Mouse (Mus musculus) CD4-positive, CD25-positive, alpha-beta regulatory T cell, adult 4 months (primary cell): Measurements from ENCODE around the gene Tbrg4. TPM values are rescaled to one million over a fixed set of nuclear protein-coding genes. Genes with fewer than 3 reads are reported as not detected.

ENCODE experiments used
- ATAC-seq: one replicate; pipeline ENCODE4 v1.8.0; 2017
- polyA plus RNA-seq, 2 experiments: library from polyadenylated mRNA; unstranded; fragments of 100-300 nt; shearing (Covaris generic); gene quantifications; one replicate each; pipeline ENCODE4 v1.2.1; 2017

Gene Tbrg4
- polyA plus RNA-seq, 2 experiments from 2014 or later, result 27.9 to 60.5 TPM

GRCm38 (mm10) chr11:6590933-6591675 is 34.8 kb downstream of the Tbrg4 start:
- ATAC-seq, result no peak

- ATAC-seq, result no peak
These were observed 36.0 kb downstream of the Tbrg4 start for GRCm38 (mm10) chr11:6589838-6590237.

- no peak for ATAC-seq
These were observed 37.6 kb downstream of the Tbrg4 start for GRCm38 (mm10) chr11:6588295-6588694.

- no peak for ATAC-seq
These were observed 38.5 kb downstream of the Tbrg4 start for GRCm38 (mm10) chr11:6587249-6587940.

- peak; percentile 55 for ATAC-seq
These were observed 39.2 kb downstream of the Tbrg4 start for GRCm38 (mm10) chr11:6586660-6587059.

GRCm38 (mm10) chr11:6585748-6586147 is 40.1 kb downstream of the Tbrg4 start:
- ATAC-seq, result no peak

GRCm38 (mm10) chr11:6581560-6581959 is 44.3 kb downstream of the Tbrg4 start:
- ATAC-seq, result no peak

- no peak for ATAC-seq
These were observed 45.7 kb downstream of the Tbrg4 start for GRCm38 (mm10) chr11:6580065-6580750.

- ATAC-seq, result no peak
These were observed 46.5 kb downstream of the Tbrg4 start for GRCm38 (mm10) chr11:6579361-6579760.

- no peak for ATAC-seq
These were observed 49.7 kb downstream of the Tbrg4 start for GRCm38 (mm10) chr11:6576151-6576550.

- no peak for ATAC-seq
These were observed 56.5 kb downstream of the Tbrg4 start for GRCm38 (mm10) chr11:6569410-6569777.

- no peak for ATAC-seq
These were observed 57.1 kb downstream of the Tbrg4 start for GRCm38 (mm10) chr11:6568584-6569409.

- peak; percentile 81 for ATAC-seq
These were observed 57.9 kb downstream of the Tbrg4 start for GRCm38 (mm10) chr11:6567951-6568350.

- ATAC-seq, result peak; percentile 18
These were observed 59.4 kb downstream of the Tbrg4 start for GRCm38 (mm10) chr11:6566496-6566895.

Other genes with a start within 250 kb of the Tbrg4 start
- 10 to 100 TPM; 46.5 to 67.2 TPM for gene Zmiz2, start 237.0 kb downstream of the Tbrg4 start, polyA plus RNA-seq
- gene Ppia, start 210.6 kb downstream of the Tbrg4 start, polyA plus RNA-seq, result 1,000 to 10,000 TPM; 2,528 to 2,595 TPM
- 100 to 1,000 TPM; 147 to 164 TPM for gene H2afv, start 181.6 kb downstream of the Tbrg4 start, polyA plus RNA-seq
- gene Purb, start 150.2 kb downstream of the Tbrg4 start, polyA plus RNA-seq, result 10 to 100 TPM; 22.2 to 22.3 TPM
- gene Myo1g, start 105.1 kb downstream of the Tbrg4 start, polyA plus RNA-seq, result 100 to 1,000 TPM; 132 to 240 TPM
- 100 to 1,000 TPM; 203 to 260 TPM for gene Ccm2, start 79.2 kb downstream of the Tbrg4 start, polyA plus RNA-seq
- under 1 TPM in 1 of 2 experiments, not detected in 1; 0.22 TPM for gene Nacad, start 20.0 kb downstream of the Tbrg4 start, polyA plus RNA-seq
- not detected for gene Wap, start 12.6 kb upstream of the Tbrg4 start, polyA plus RNA-seq
- gene Ramp3, start 32.5 kb upstream of the Tbrg4 start, polyA plus RNA-seq, result 1 to 10 TPM; 4.2 to 5.6 TPM
- not detected for gene Gm11983, start 211.6 kb upstream of the Tbrg4 start, polyA plus RNA-seq